Mouse (Mus musculus) layer of hippocampus, adult 9-11 months (tissue): ENCODE results near the gene Nfatc2.

Experiments used
- DNase-seq: peaks from one replicate; pipeline ENCODE4 v3.0.0; 2022

The Nfatc2 gene

GRCm38 (mm10) chr2:168608125-168608564 lies 6.7 kb upstream of the Nfatc2 start:
- DNase-seq = no peak

GRCm38 (mm10) chr2:168604655-168605070 lies 3.2 kb upstream of the Nfatc2 start:
- DNase-seq = no peak

- no peak for DNase-seq
These were observed 907 bp upstream of the Nfatc2 start for GRCm38 (mm10) chr2:168602387-168602741.

- DNase-seq = peak; percentile 29
These were observed 537 bp downstream of the Nfatc2 start for GRCm38 (mm10) chr2:168600750-168601490.

GRCm38 (mm10) chr2:168595693-168596092 lies 5.8 kb downstream of the Nfatc2 start:
- DNase-seq = no peak

GRCm38 (mm10) chr2:168593676-168594075 lies 7.8 kb downstream of the Nfatc2 start:
- no peak for DNase-seq

GRCm38 (mm10) chr2:168593004-168593403 lies 8.5 kb downstream of the Nfatc2 start:
- DNase-seq = no peak

GRCm38 (mm10) chr2:168591076-168591475 lies 10.4 kb downstream of the Nfatc2 start:
- no peak for DNase-seq

- DNase-seq = no peak
These were observed 10.9 kb downstream of the Nfatc2 start for GRCm38 (mm10) chr2:168590556-168590955.

GRCm38 (mm10) chr2:168590168-168590551 lies 11.3 kb downstream of the Nfatc2 start:
- no peak for DNase-seq

GRCm38 (mm10) chr2:168589368-168590167 lies 11.9 kb downstream of the Nfatc2 start:
- DNase-seq = no peak

GRCm38 (mm10) chr2:168588591-168589367 lies 12.7 kb downstream of the Nfatc2 start:
- peak; percentile 47 for DNase-seq

GRCm38 (mm10) chr2:168587159-168587558 lies 14.3 kb downstream of the Nfatc2 start:
- no peak for DNase-seq

- no peak for DNase-seq
These were observed 14.9 kb downstream of the Nfatc2 start for GRCm38 (mm10) chr2:168586512-168586911.

- no peak for DNase-seq
These were observed 16.6 kb downstream of the Nfatc2 start for GRCm38 (mm10) chr2:168584857-168585256.

- DNase-seq = no peak
These were observed 17.0 kb downstream of the Nfatc2 start for GRCm38 (mm10) chr2:168584408-168584807.

GRCm38 (mm10) chr2:168583084-168583483 lies 18.4 kb downstream of the Nfatc2 start:
- no peak for DNase-seq

GRCm38 (mm10) chr2:168581207-168581854 lies 20.1 kb downstream of the Nfatc2 start:
- no peak for DNase-seq

- DNase-seq = no peak
These were observed 21.1 kb downstream of the Nfatc2 start for GRCm38 (mm10) chr2:168580295-168580915.

- no peak for DNase-seq
These were observed 21.8 kb downstream of the Nfatc2 start for GRCm38 (mm10) chr2:168579601-168580130.

GRCm38 (mm10) chr2:168579109-168579508 lies 22.3 kb downstream of the Nfatc2 start:
- DNase-seq = no peak

GRCm38 (mm10) chr2:168578132-168578531 lies 23.3 kb downstream of the Nfatc2 start:
- no peak for DNase-seq
